Mouse (Mus musculus): ENCODE data around the gene Wasf2.

DNA sequence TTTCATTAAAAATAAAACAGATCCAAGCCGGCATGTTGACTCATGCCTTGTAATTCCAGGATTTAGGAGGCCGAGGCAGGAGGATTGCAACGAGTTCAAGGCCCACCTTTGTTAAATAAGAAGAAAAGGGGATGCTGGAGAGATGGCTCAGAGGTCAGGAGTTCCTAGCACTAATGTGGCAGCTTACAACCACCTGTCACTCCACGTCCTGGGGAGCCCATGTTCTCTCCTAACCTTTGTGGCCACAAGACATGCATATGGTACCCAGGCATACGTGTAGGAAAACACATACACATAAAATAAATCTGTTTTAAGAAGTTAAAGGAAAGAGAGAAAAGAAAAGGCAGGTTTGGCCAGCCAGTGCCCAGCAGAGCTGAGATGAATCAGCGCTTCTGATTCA lies 37.2 kb upstream of the Wasf2 start:
- TF ChIP-seq EP300 (IDR thresholded peaks at IDR 0.05; ENCODE audit: low read length): no peak
- TF ChIP-seq CTCF (conservative IDR thresholded peaks at IDR 0.05 in 1 of 2, IDR thresholded peaks at IDR 0.05 in 1 of 2; ENCODE audit: low read depth in 2 of 2, low read length in 2 of 2): no peak

Data from CH12.LX (cell line).